Mouse (Mus musculus) midbrain, embryonic 15.5 days (tissue): ENCODE data around the gene Susd4. TPM values are rescaled to one million over a fixed set of nuclear protein-coding genes. Genes with fewer than 3 reads are reported as not detected.

Source experiments
- ATAC-seq: fragments of 200-750 bp; cut with Nextera tagmentation; replicated peaks from 2 replicates; pipeline ENCODE4 v1.8.0; 2017; ENCODE audit warnings: moderate TSS enrichment
- H3K27ac ChIP-seq: fragments of 300-500 bp; sonication (generic); 2 replicates; pipeline ENCODE4 v1.5.1; 2015; ENCODE audit warnings: mild to moderate bottlenecking, inconsistent platforms
- H3K27me3 ChIP-seq: fragments of 300-500 bp; sonication (generic); replicated peaks from 2 replicates; pipeline ENCODE4 v1.6.1; 2015; ENCODE audit warnings: inconsistent platforms
- H3K36me3 ChIP-seq: fragments of 300-500 bp; sonication (generic); replicated peaks from 2 replicates; pipeline ENCODE4 v1.6.1; 2015; ENCODE audit warnings: inconsistent platforms
- H3K4me1 ChIP-seq: fragments of 300-500 bp; sonication (generic); 2 replicates; pipeline ENCODE4 v1.6.1; 2015; ENCODE audit warnings: inconsistent platforms
- H3K4me2 ChIP-seq: fragments of 300-500 bp; sonication (generic); 2 replicates; pipeline ENCODE4 v1.6.1; 2015; ENCODE audit warnings: inconsistent platforms, mild to moderate bottlenecking, moderate library complexity
- H3K4me3 ChIP-seq: fragments of 300-500 bp; sonication (generic); 2 replicates; pipeline ENCODE4 v1.5.1; 2015; ENCODE audit warnings: mild to moderate bottlenecking, inconsistent platforms
- H3K9ac ChIP-seq: fragments of 300-500 bp; sonication (generic); 2 replicates; pipeline ENCODE4 v1.6.1; 2015; ENCODE audit warnings: mild to moderate bottlenecking, inconsistent platforms
- H3K9me3 ChIP-seq: fragments of 300-500 bp; sonication (generic); 2 replicates; pipeline ENCODE4 v1.6.1; 2016; ENCODE audit warnings: inconsistent platforms
- WGBS: fragments of 180-500 bp; shearing (Covaris S2); methylation state at CpG from one replicate; pipeline ENCODE4 v1.1.7; 2015; ENCODE audit warnings: mixed read lengths; 5-methylcytosine and 5-hydroxymethylcytosine counted together
- polyA plus RNA-seq: library from polyadenylated mRNA; unstranded; fragments of >200 nt; fragmentation: Nextera tagmentation; extraction: Ambion mirVana; gene quantifications from 2 replicates; pipeline ENCODE4 v1.2.1, GENCODE M21; 2015

The Susd4 gene
- polyA plus RNA-seq, 1 experiment from 2014 or later: 81.8 TPM

DNA sequence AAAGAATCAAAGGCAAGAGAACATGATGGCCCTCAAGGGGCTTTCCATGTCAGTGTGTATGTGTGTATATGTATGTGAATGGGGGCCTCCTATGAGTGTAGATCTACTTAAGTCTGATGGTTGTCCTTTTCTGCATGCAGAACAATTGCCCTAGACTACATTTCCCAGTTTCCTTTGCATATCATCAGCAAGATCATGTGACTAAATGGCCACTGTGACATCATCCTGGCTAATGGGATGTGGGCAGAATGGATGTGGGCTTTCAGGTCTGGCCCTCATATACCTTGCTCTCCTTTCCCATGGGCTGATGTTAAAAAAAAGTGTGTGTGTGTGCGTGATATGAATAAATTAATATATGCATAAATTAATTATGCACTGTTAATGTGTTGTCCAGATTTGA is 4.9 kb upstream of the Susd4 start:
- 81% methylated on average over 1 of the region's 1 CpGs for whole genome bisulfite sequencing
- H3K27me3 ChIP-seq: no peaks in the 10 kb centered on the region
- no peak overlapping the region for H3K4me2 ChIP-seq
- peaks cover 8% of the 10 kb centered on the region; the same call in 1 of the 2 replicates for H3K4me1 ChIP-seq
- H3K27ac ChIP-seq: no peak overlapping the region
- H3K9me3 ChIP-seq: no peaks in the 10 kb centered on the region
- no peak overlapping the region for H3K4me3 ChIP-seq
- no peak for ATAC-seq
- no peaks in the 10 kb centered on the region for H3K36me3 ChIP-seq
- H3K9ac ChIP-seq: no peak overlapping the region

DNA sequence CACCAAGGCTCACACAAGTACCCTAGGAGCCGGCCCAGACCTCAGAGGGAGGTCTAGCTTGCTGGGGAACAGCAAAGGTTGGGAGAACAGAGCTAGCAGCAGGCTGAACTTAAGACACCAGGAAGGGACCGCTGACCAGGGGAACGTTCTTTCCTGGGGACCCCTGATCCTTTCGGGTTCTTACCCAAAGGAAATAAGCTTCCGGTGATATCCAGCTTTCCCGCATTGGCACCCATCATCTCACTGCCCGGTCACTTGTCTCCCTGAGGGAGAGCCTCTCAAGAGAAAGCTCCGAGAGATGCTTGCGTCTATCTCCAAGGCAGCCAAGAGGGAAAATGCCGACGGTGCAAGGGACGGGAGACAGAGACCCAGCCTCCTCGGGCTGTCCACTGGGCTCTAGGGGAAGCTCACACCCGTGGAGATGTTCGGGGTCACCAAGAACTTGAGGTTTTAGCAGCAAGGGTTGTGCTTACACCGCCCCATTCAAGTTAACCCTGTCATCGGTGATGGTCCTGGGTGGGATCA is 407 bp upstream of the Susd4 start:
- Histone ChIP-seq H3K4me1 (peaks cover 34% of the 10 kb centered on the region; the same call in 1 of the 2 replicates), H3K4me2 (peak overlapping the region; percentile 94), H3K9ac (peak overlapping the region; percentile 68), H3K27me3 (no peaks in the 10 kb centered on the region), H3K4me3 (peak overlapping the region; percentile 62), H3K36me3 (no peaks in the 10 kb centered on the region), H3K27ac (peak overlapping the region; percentile 89), H3K9me3 (no peaks in the 10 kb centered on the region)
- ATAC-seq: no peak
- 6% methylated on average over 17 of the region's 17 CpGs for WGBS

DNA sequence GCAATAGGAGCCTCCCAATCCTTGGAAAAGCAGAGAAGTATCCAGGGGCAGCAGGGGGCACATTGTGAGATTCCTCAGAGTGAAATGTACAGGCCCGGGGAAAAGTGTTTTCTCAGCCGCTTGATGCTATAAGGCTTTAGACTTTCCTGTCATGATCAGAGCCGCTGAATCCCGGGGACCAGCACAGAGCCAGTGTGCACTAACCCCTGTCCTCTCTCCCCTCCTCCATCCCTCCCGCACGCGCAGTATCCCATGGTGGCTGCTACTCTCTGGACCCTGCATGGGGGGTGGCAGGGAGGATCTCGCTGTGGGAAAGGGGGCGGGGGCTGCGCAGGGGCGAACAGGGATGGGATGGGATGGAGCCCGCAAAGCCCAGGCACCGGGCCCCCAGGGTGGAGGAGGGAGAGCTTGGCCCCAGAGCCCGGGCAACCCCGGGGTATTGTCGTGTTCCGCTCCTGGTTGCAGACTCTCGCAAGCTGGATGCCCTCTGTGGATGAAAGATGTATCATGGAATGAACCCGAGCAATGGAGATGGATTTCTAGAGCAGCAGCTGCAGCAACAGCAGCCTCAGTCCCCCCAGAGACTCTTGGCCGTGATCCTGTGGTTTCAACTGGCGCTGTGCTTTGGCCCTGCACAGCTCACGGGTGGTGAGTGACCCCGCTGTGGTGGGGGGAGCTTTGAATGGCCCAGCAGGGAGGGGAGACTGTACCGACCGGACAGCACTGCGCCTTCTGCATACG is 1.1 kb downstream of the Susd4 start:
- Histone ChIP-seq H3K4me1 (peaks cover 34% of the 10 kb centered on the region; the same call in 1 of the 2 replicates), H3K4me3 (peak overlapping the region; percentile 62), H3K9me3 (no peaks in the 10 kb centered on the region), H3K9ac (peak overlapping the region; percentile 68), H3K36me3 (0 out of 2 replicates have a peak, but pooled peaks cover 3% of the 10 kb centered on the region), H3K27me3 (no peaks in the 10 kb centered on the region), H3K4me2 (peak overlapping the region; percentile 94), H3K27ac (peak overlapping the region; percentile 89)
- WGBS: 1% methylated on average over 27 of the region's 27 CpGs
- ATAC-seq: peak; percentile 80

DNA sequence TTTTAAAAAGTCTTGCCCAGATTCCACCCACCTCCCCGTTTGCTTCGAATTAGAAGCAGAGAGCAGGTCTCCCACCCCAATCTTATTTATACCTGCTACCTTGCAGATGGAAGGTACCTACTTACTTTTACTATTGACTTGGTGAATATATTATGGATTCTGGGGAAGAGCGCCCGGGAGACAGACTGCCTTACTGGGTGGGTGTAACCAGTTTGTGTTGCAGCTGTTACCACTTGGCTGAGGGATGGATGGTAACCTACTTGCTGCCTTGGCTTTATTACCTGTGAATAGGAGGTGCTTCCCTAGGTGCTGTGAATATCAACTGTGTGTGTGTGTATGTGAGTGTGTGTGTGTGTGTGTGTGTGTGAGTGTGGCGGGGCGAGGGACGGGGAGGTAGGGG is 11.9 kb downstream of the Susd4 start:
- Histone ChIP-seq H3K27me3 (no peaks in the 10 kb centered on the region), H3K4me1 (peaks cover 6% of the 10 kb centered on the region; the same call in 1 of the 2 replicates), H3K27ac (no peak overlapping the region), H3K4me2 (no peak overlapping the region), H3K9ac (no peak overlapping the region), H3K36me3 (no peaks in the 10 kb centered on the region), H3K9me3 (no peaks in the 10 kb centered on the region), H3K4me3 (no peak overlapping the region)
- ATAC-seq: no peak
- WGBS: 91% methylated on average over 7 of the region's 7 CpGs

DNA sequence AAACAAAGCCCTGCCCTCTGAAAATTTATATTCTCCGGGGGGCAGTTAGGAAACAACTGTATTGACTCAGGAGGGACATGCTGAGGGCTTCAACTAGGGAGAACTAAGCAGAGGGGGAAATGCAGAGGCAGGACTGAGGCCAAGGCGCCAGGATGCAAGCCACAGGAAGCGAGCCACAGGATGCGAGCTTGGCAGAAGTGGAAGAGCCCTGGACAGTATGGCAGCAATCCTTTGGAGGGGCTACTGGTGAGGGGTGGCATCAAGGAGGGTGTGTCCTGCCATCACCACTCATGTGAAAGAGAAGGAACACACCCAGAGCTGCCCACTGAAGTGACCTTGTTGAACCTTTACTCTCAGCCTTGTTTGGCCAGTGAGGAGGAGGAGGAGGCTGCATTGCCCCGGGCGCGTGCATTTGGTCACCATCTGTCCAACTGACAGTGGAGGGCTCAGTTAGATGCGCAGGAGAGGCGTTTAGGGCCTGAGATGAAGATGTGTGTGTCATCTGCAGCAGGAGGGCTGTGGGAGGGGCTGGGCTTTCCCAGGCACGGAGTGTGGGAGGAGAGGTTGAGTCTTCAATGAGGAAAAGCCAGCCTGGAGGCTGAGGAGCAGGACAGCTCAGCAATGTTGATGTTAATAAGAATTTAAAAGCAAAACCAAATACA is 13.2 kb downstream of the Susd4 start:
- no peaks in the 10 kb centered on the region for H3K36me3 ChIP-seq
- no peaks in the 10 kb centered on the region for H3K9me3 ChIP-seq
- no peak overlapping the region for H3K27ac ChIP-seq
- peaks cover 6% of the 10 kb centered on the region; the same call in 1 of the 2 replicates for H3K4me1 ChIP-seq
- no peaks in the 10 kb centered on the region for H3K27me3 ChIP-seq
- WGBS: 66% methylated on average over 10 of the region's 10 CpGs
- no peak overlapping the region for H3K4me2 ChIP-seq
- H3K9ac ChIP-seq: no peak overlapping the region
- no peak overlapping the region for H3K4me3 ChIP-seq
- 0 out of 2 replicates have a peak, but pooled peaks have one; percentile 33 for ATAC-seq

DNA sequence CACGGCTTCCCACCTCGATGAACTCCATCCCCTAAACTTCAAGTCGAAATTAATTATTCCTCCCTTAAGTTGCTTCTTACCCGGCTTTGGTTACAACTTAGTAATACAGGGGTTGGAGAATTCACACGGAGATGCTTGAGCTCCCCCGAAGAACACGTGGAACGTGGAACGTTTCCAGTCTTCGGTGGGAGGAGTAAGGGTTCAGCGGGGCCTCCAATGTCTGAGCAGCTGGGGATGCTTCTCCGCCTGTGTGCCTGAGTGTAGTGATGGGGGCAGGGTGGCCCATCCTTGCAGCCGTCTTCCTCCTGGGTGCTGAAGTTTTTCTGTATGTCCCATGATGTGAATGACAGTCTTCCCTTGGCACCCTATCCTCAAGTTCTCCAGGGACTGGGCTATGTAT is 14.6 kb downstream of the Susd4 start:
- 86% methylated on average over 13 of the region's 13 CpGs for WGBS

DNA sequence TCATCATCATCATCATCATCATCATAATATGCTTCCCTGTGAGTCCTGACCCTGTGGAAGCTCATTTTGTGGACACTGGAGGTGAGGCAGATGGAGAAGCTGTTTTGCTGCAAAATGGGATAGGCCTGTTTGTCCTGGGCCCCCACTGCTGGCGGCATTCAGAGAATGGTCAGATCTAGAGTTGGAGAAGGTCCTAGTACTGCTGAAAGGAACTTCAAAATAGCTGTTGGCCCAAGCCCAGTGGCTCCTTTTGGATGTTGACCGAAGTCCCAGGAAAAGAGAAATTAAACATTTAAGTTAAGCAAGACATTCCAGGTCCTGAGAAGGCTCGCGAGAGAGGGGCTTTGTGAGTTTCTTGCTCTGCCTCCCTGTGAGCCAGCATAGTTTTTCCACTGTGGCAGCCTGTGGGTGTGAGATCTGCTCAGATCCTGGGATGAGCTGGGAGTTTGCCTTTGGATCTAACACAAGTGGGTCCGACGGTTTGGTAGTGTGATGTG is 15.4 kb downstream of the Susd4 start:
- Histone ChIP-seq H3K4me1 (peaks cover 6% of the 10 kb centered on the region; the same call in 1 of the 2 replicates), H3K4me2 (no peak overlapping the region), H3K9me3 (no peaks in the 10 kb centered on the region), H3K4me3 (no peak overlapping the region), H3K27ac (no peak overlapping the region), H3K36me3 (no peaks in the 10 kb centered on the region), H3K27me3 (no peaks in the 10 kb centered on the region), H3K9ac (no peak overlapping the region)
- 94% methylated on average over 6 of the region's 6 CpGs for WGBS
- ATAC-seq: no peak

More for the DNA sequence above, 14.6 kb downstream of the Susd4 start:
- H3K4me3 ChIP-seq: no peak overlapping the region
- H3K27me3 ChIP-seq: no peaks in the 10 kb centered on the region
- no peak overlapping the region for H3K4me2 ChIP-seq
- no peak for ATAC-seq
- H3K27ac ChIP-seq: no peak overlapping the region
- H3K4me1 ChIP-seq: peaks cover 6% of the 10 kb centered on the region; the same call in 1 of the 2 replicates
- no peaks in the 10 kb centered on the region for H3K36me3 ChIP-seq
- H3K9me3 ChIP-seq: no peaks in the 10 kb centered on the region
- H3K9ac ChIP-seq: no peak overlapping the region

DNA sequence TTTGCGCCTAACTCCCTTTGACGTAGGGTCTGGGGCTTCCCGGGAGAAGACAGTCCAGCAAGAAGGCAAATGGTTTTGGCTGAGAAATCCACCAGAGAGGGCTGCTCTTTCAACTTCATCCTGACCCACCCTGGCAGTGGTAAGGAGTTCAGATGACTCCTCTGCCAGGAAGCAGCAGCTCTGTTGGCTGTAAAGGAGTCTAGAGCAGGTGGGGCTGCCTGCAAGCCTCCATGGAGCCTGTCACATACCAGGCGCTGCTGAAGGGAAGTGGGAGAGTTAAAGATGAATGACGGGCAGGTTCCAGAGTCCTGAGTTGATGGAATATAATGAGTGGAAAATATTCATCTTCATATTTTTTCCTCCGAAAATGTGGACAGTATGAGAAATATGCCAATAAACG is 20.1 kb downstream of the Susd4 start:
- H3K4me1 ChIP-seq: no peaks in the 10 kb centered on the region
- H3K27ac ChIP-seq: no peak overlapping the region
- WGBS: 91% methylated on average over 7 of the region's 7 CpGs

DNA sequence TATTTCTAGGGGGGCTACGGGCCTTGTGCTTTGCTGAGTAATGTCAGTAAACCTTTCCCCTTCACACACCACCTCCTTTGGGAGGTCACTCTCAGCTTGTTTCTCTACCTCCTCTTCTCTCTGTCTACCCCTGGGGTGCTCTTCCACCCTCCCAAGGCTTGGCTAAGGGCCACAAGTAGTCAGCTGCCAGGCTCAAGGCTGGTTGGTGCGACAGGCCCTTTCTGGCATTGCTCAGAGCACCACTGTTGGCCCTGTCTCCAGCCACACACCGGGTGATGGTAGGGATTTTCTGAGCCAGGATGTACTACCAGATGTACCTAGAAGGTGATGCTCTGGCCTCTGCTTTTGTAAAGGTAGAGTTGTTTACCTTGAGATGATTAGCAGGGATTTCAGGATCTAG is 21.1 kb downstream of the Susd4 start:
- no peak overlapping the region for H3K4me2 ChIP-seq
- H3K4me3 ChIP-seq: no peak overlapping the region
- 91% methylated on average over 3 of the region's 3 CpGs for WGBS
- no peaks in the 10 kb centered on the region for H3K27me3 ChIP-seq
- no peaks in the 10 kb centered on the region for H3K9me3 ChIP-seq
- H3K27ac ChIP-seq: no peak overlapping the region
- H3K9ac ChIP-seq: no peak overlapping the region
- ATAC-seq: no peak
- H3K36me3 ChIP-seq: no peaks in the 10 kb centered on the region
- no peaks in the 10 kb centered on the region for H3K4me1 ChIP-seq

More for the DNA sequence above, 20.1 kb downstream of the Susd4 start:
- no peaks in the 10 kb centered on the region for H3K9me3 ChIP-seq
- no peak for ATAC-seq
- no peaks in the 10 kb centered on the region for H3K27me3 ChIP-seq
- no peak overlapping the region for H3K4me3 ChIP-seq
- no peak overlapping the region for H3K4me2 ChIP-seq
- H3K36me3 ChIP-seq: no peaks in the 10 kb centered on the region
- H3K9ac ChIP-seq: no peak overlapping the region

DNA sequence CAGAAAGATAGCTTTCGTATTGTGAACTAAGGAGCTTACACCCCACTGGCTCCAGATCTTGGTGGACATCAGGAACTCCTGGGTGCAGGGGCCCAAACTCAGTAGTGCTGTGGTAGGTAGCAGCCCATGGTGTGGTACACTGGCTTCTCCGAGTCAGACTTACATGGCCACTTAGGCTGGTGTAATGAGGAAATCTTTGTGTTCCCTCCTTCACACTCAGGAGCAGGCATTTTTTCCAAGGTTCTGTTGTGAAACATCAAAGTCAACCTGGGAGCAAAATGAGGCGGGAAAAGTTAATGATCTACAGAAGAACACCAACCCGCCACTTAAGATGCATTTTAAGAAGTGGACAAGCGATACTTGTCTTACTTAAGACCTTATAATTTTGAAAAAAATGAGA is 21.8 kb downstream of the Susd4 start:
- 93% methylated on average over 5 of the region's 5 CpGs for WGBS
- H3K9me3 ChIP-seq: no peaks in the 10 kb centered on the region

DNA sequence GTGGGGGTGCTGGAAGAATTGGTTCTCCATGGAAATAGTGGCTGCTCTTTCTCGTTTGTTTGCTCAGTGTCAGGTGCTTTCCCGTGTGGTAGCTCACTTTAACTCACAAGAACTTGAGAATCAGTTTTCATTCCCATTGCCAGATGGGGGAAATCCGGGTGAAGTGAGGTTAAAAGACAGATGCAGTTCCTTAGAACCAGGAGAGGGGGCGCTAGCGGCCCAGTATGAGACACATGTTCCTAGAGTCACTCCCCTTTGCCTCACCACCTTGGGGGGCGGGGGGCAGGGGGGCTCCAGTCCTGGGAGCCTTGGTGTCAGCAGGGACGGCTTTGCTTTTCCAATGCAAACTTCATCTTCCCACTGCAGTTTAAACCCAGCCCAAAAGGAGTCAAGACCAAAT is 23.4 kb downstream of the Susd4 start:
- no peaks in the 10 kb centered on the region for H3K36me3 ChIP-seq
- no peak overlapping the region for H3K4me3 ChIP-seq
- H3K27ac ChIP-seq: no peak overlapping the region
- WGBS: 45% methylated on average over 7 of the region's 7 CpGs
- H3K4me1 ChIP-seq: peaks cover under 1% of the 10 kb centered on the region; the same call in 1 of the 2 replicates
- H3K9ac ChIP-seq: no peak overlapping the region
- H3K9me3 ChIP-seq: no peaks in the 10 kb centered on the region
- no peaks in the 10 kb centered on the region for H3K27me3 ChIP-seq
- ATAC-seq: no peak
- no peak overlapping the region for H3K4me2 ChIP-seq

More for the DNA sequence above, 21.8 kb downstream of the Susd4 start:
- H3K27ac ChIP-seq: no peak overlapping the region
- no peak overlapping the region for H3K4me3 ChIP-seq
- H3K9ac ChIP-seq: no peak overlapping the region
- H3K27me3 ChIP-seq: no peaks in the 10 kb centered on the region
- H3K36me3 ChIP-seq: no peaks in the 10 kb centered on the region
- ATAC-seq: no peak
- no peaks in the 10 kb centered on the region for H3K4me1 ChIP-seq
- H3K4me2 ChIP-seq: no peak overlapping the region

DNA sequence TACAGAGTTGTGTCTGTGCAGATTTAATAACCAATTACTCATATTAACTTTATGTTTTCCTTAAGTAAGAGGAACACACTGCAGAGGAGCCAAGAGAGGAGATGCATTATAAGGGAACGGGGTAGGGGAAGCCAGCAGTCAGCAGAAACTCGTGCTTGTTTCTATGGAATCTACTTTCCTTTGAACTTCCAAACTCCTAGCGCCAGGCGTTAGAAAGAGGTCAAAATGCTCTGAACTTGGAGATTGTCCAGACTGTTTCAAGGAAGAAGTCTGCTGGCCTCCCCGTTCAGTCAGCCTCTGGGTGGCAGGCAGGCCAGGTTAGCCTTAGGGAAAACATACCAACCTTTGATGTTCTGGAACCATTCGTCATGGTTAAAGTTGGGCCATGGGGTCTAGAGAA is 25.2 kb downstream of the Susd4 start:
- Histone ChIP-seq H3K36me3 (no peaks in the 10 kb centered on the region), H3K27me3 (no peaks in the 10 kb centered on the region), H3K4me1 (peaks cover 10% of the 10 kb centered on the region), H3K27ac (no peak overlapping the region), H3K4me3 (no peak overlapping the region), H3K9ac (no peak overlapping the region), H3K4me2 (no peak overlapping the region), H3K9me3 (no peaks in the 10 kb centered on the region)
- WGBS: 57% methylated on average over 6 of the region's 6 CpGs
- no peak for ATAC-seq
